Mouse (Mus musculus): ENCODE measurements around the gene Ccdc85a.
"Not testable (repeated sequence)": the region's sequence is repeated elsewhere in the genome, so short reads cannot be mapped to it uniquely, and the experiment has no call there.

Gene Ccdc85a

GRCm38 (mm10) chr11:28422451-28423231 lies 161.5 kb downstream of the Ccdc85a start:
- no peak for DNase-seq (ENCODE audit: low read depth, low spot score)

GRCm38 (mm10) chr11:28415841-28416240 lies 168.3 kb downstream of the Ccdc85a start:
- no peak for DNase-seq (ENCODE audit: low read depth, low spot score)

- not testable (repeated sequence) for DNase-seq (ENCODE audit: low read depth, low spot score)
These were observed 174.2 kb downstream of the Ccdc85a start for GRCm38 (mm10) chr11:28409880-28410279.

GRCm38 (mm10) chr11:28397166-28397565 lies 187.0 kb downstream of the Ccdc85a start:
- no peak for DNase-seq (ENCODE audit: low read depth, low spot score)

- no peak for DNase-seq (ENCODE audit: low read depth, low spot score)
These were observed 208.2 kb downstream of the Ccdc85a start for GRCm38 (mm10) chr11:28375891-28376290.

GRCm38 (mm10) chr11:28374636-28375035 lies 209.5 kb downstream of the Ccdc85a start:
- no peak for DNase-seq (ENCODE audit: low read depth, low spot score)

- peak; percentile 72 for DNase-seq (ENCODE audit: low read depth, low spot score)
These were observed 212.7 kb downstream of the Ccdc85a start for GRCm38 (mm10) chr11:28371381-28371780.

GRCm38 (mm10) chr11:28365929-28366244 lies 218.2 kb downstream of the Ccdc85a start:
- no peak for DNase-seq (ENCODE audit: low read depth, low spot score)

GRCm38 (mm10) chr11:28365209-28365928 lies 218.8 kb downstream of the Ccdc85a start:
- peak; percentile 95 for DNase-seq (ENCODE audit: low read depth, low spot score)

GRCm38 (mm10) chr11:28343465-28343864 lies 240.7 kb downstream of the Ccdc85a start:
- no peak for DNase-seq (ENCODE audit: low read depth, low spot score)

- no peak for DNase-seq (ENCODE audit: low read depth, low spot score)
These were observed 242.2 kb downstream of the Ccdc85a start for GRCm38 (mm10) chr11:28341887-28342286.

- peak; percentile 85 for DNase-seq (ENCODE audit: low read depth, low spot score)
These were observed 244.6 kb downstream of the Ccdc85a start, which contains the start of gene Gm6685 for GRCm38 (mm10) chr11:28339224-28340150. Gene Gm6685, minus strand, starts transcription at chr11:28339867.

All from R1 (cell line).